Mouse (Mus musculus) kidney, adult 2 months (tissue): ENCODE results near the gene Prdm1. TPM values are rescaled to one million over a fixed set of nuclear protein-coding genes. Genes with fewer than 3 reads are reported as not detected.
A peak's percentile ranks its signal among the peaks of the same experiment; 100 is the strongest.

Experiments
- DNase-seq: peaks from one replicate; pipeline ENCODE4 v3.0.0; 2021
- H3K27ac ChIP-seq: fragments of 200-500 bp; 2 replicates; pipeline ENCODE4 v1.5.1; 2012; ENCODE audit warnings: low read depth, low read length, control low read depth, inconsistent platforms; ENCODE audit not compliant: insufficient read depth
- H3K27me3 ChIP-seq: fragments of 200-500 bp; replicated peaks from 2 replicates; pipeline ENCODE4 v1.6.1; 2012; ENCODE audit warnings: mild to moderate bottlenecking, moderate library complexity, low read length, inconsistent platforms; ENCODE audit not compliant: control insufficient read depth, insufficient read depth
- H3K36me3 ChIP-seq: fragments of 200-500 bp; 2 replicates; pipeline ENCODE4 v1.6.1; 2012; ENCODE audit warnings: mild to moderate bottlenecking, moderate library complexity, low read length, inconsistent platforms; ENCODE audit not compliant: control insufficient read depth, insufficient read depth
- H3K4me1 ChIP-seq: fragments of 200-500 bp; 2 replicates; pipeline ENCODE4 v1.6.1; 2011; ENCODE audit warnings: low read length; ENCODE audit not compliant: control insufficient read depth, insufficient read depth
- H3K4me3 ChIP-seq: fragments of 200-500 bp; 2 replicates; pipeline ENCODE4 v1.5.1; 2011; ENCODE audit warnings: mild to moderate bottlenecking, low read depth, low read length, control low read depth; ENCODE audit not compliant: insufficient read depth
- CTCF ChIP-seq: fragments of 200-500 bp; conservative IDR thresholded peaks from 2 replicates; pipeline ENCODE4 v1.5.1; 2011; ENCODE audit warnings: low read depth, mild to moderate bottlenecking, control low read depth, low read length, moderate library complexity, mixed read lengths; ENCODE audit not compliant: insufficient read depth, insufficient read length
- POLR2A ChIP-seq: fragments of 200-500 bp; IDR thresholded peaks from one replicate; pipeline ENCODE4 v1.6.1; 2011; ENCODE audit warnings: low read depth, low read length, control low read depth
- WGBS: fragments of 180-500 bp; shearing (Covaris S2); methylation state at CpG from one replicate; pipeline ENCODE4 v1.1.7; 2018; 5-methylcytosine and 5-hydroxymethylcytosine counted together
- polyA plus RNA-seq: library from polyadenylated mRNA; depleted of rRNA; stranded (reverse); fragments of >200 nt; gene quantifications from 2 replicates; pipeline ENCODE4 v1.2.3, GENCODE M21; 2012

Prdm1 gene
- polyA plus RNA-seq, 1 experiment, result 1.9 TPM

- Histone ChIP-seq H3K36me3 (no peaks in the 10 kb centered on the region), H3K4me1 (peaks cover 5% of the 10 kb centered on the region; the same call in 1 of the 2 replicates), H3K27ac (no peak overlapping the region), H3K4me3 (no peak overlapping the region), H3K27me3 (no peaks in the 10 kb centered on the region)
- WGBS, result 71% methylated on average over 8 of the region's 8 CpGs
- peak; percentile 62 for DNase-seq
- TF ChIP-seq CTCF (no peak), POLR2A (no peak)
These were observed 35.3 kb downstream of the Prdm1 start for GRCm38 (mm10) chr10:44492815-44493525.

GRCm38 (mm10) chr10:44490899-44491422, 37.3 kb downstream of the Prdm1 start:
- DNase-seq, result no peak
- Histone ChIP-seq H3K4me1 (peaks cover 5% of the 10 kb centered on the region; the same call in 1 of the 2 replicates), H3K36me3 (no peaks in the 10 kb centered on the region), H3K27me3 (no peaks in the 10 kb centered on the region), H3K4me3 (no peak overlapping the region), H3K27ac (no peak overlapping the region)
- WGBS, result 91% methylated on average over 5 of the region's 5 CpGs
- TF ChIP-seq CTCF, result no peak
- TF ChIP-seq POLR2A, result no peak

GRCm38 (mm10) chr10:44487132-44487531, 41.2 kb downstream of the Prdm1 start:
- Histone ChIP-seq H3K4me3 (no peak overlapping the region), H3K27ac (no peak overlapping the region), H3K36me3 (no peaks in the 10 kb centered on the region), H3K27me3 (no peaks in the 10 kb centered on the region), H3K4me1 (peaks cover 5% of the 10 kb centered on the region; the same call in 1 of the 2 replicates)
- peak; percentile 77 for DNase-seq
- WGBS, result 39% methylated on average over 11 of the region's 11 CpGs
- TF ChIP-seq POLR2A (no peak), CTCF (no peak)

- Histone ChIP-seq H3K36me3 (no peaks in the 10 kb centered on the region), H3K4me3 (no peak overlapping the region), H3K27ac (no peak overlapping the region), H3K27me3 (no peaks in the 10 kb centered on the region), H3K4me1 (peaks cover 10% of the 10 kb centered on the region; the same call in 1 of the 2 replicates)
- TF ChIP-seq CTCF, result no peak
- TF ChIP-seq POLR2A, result no peak
- WGBS, result 64% methylated on average over 5 of the region's 5 CpGs
- no peak for DNase-seq
These were observed 44.2 kb downstream of the Prdm1 start for GRCm38 (mm10) chr10:44484077-44484476.

GRCm38 (mm10) chr10:44483116-44483515, 45.2 kb downstream of the Prdm1 start:
- Histone ChIP-seq H3K4me3 (no peak overlapping the region), H3K36me3 (no peaks in the 10 kb centered on the region), H3K4me1 (peaks cover 6% of the 10 kb centered on the region; the same call in 1 of the 2 replicates), H3K27ac (no peak overlapping the region), H3K27me3 (no peaks in the 10 kb centered on the region)
- 70% methylated on average over 6 of the region's 6 CpGs for WGBS
- TF ChIP-seq POLR2A, result no peak
- no peak for TF ChIP-seq CTCF
- no peak for DNase-seq

GRCm38 (mm10) chr10:44481379-44481778, 46.9 kb downstream of the Prdm1 start:
- Histone ChIP-seq H3K27me3 (no peaks in the 10 kb centered on the region), H3K27ac (peak overlapping the region; percentile 56), H3K4me3 (no peak overlapping the region), H3K36me3 (no peaks in the 10 kb centered on the region), H3K4me1 (peaks cover 6% of the 10 kb centered on the region; the same call in 1 of the 2 replicates)
- 47% methylated on average over 5 of the region's 5 CpGs for WGBS
- peak; percentile 95 for DNase-seq
- TF ChIP-seq CTCF, result no peak
- no peak for TF ChIP-seq POLR2A

- H3K36me3 ChIP-seq, result no peaks in the 10 kb centered on the region
- DNase-seq, result no peak
- TF ChIP-seq CTCF (no peak), POLR2A (no peak)
- no peak overlapping the region for H3K27ac ChIP-seq
- no peaks in the 10 kb centered on the region for H3K27me3 ChIP-seq
- 57% methylated on average over 6 of the region's 6 CpGs for WGBS
- H3K4me1 ChIP-seq, result peaks cover 6% of the 10 kb centered on the region; the same call in 1 of the 2 replicates
- no peak overlapping the region for H3K4me3 ChIP-seq
These were observed 49.0 kb downstream of the Prdm1 start for GRCm38 (mm10) chr10:44479286-44479685.
